Mouse (Mus musculus) kidney, postnatal 10 days (tissue): ENCODE measurements around the gene Olfr1002.
"Not testable (repeated sequence)": the region's sequence is repeated elsewhere in the genome, so short reads cannot be mapped to it uniquely, and the experiment has no call there.

Experiments
- DNase-seq: peaks from one replicate; pipeline ENCODE4 v3.0.0; 2021; ENCODE audit warnings: mixed read lengths

The Olfr1002 gene

DNA sequence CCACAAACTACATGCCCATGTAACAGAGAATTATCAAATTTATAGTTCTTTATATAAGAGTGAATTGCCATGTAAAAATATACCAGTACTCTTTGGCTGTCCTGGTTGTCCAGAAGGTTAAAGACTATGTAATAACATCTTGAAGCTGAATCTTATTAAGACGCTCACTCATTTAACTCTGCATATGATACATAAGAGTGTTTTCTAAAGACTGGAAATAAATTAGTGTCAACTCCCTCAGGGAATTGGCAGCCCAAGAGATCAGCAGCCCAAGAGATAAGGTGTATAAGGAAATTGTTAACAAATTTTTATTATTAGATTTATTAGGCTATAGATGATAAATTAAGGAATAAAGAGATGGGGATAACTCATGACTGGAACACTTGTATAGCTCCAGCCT lies at the start of gene Olfr1002:
Gene Olfr1002 (minus strand): TSS at position 101 of the 400 bp plus-strand sequence.
- DNase-seq: no peak

DNA sequence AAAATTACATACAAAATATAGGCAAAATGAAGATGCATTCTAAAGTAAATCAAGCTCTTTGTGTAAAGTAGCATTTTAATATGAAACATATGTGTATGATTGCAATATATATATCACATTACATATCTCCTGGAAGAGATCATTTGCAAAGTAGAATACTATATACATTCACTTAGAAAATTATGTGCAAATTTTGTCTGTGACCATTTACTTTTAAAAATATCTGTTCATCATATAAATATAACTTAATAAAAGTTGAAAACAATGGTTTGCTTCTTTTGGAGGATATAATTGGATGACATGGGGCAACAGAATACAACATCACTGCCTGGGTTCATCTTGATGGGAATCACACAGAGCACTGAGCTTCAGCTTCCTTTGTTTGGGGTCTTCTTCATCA lies 38.6 kb upstream of the Olfr1002 start, which contains the start of gene Olfr1008:
Gene Olfr1008 (plus strand): TSS at position 301 of the 400 bp plus-strand sequence.
- no peak for DNase-seq

DNA sequence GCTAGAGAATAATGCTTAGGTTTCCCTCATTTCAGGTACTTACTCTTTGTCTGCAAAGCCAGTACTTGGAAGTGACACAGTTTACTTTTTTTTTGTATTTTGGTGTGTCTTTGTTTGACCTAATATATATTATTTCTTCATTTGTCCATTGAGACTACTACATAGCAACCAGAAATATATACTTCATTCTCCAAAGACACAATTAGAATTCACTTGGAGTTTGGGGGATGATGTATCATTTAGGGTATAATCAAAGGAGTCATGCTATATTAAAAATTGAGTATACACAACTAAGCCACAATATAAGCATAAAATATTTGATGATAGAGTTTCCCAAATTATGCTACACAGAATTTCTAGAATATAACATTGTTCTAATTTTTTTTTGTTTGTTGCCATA lies 28.2 kb upstream of the Olfr1002 start, which contains the start of gene Olfr1006:
Gene Olfr1006 (minus strand): TSS at position 101 of the 400 bp plus-strand sequence.
- no peak for DNase-seq

DNA sequence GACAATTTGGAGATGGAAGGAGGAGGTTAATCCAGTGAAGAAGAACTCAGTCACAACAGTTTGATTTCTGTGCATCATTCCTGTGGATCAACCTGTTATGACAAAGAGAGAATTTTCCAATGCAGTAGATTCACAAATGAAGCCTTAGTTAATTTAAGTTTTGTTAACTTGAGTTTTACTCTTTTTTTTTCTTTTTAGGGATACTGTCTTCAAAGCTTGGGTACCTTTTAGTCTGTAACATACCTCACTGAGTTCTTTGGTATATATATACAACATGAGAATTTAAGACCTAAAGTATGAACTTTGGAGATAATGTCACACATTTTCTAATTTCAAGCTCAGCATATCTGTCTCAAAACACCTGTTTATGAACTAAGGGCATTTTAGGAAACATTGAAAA lies 13.9 kb upstream of the Olfr1002 start, which contains the start of gene Olfr154:
Gene Olfr154 (minus strand): TSS at position 101 of the 400 bp plus-strand sequence.
- not testable (repeated sequence) for DNase-seq

DNA sequence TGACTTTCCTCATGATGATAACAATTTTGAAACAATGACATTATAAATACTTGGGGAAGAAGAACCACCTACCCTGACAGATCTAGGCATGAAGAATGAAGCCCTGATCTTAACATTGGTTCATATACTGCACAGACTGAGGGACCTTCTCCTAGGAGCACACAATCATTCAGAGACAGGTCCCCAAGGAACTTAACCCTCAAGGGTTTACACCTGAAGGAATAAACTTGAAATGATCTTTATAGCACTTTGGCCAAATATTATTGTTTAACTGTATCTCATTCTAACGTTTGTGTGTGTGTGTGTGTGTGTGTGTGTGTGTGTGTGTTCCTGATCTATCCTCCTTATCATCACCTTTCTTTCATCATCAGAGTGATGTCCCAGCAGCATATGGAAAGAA lies 38.7 kb downstream of the Olfr1002 start, which contains the start of gene Olfr1000:
Gene Olfr1000 (minus strand): TSS at position 101 of the 400 bp plus-strand sequence.
- no peak for DNase-seq
